Mouse (Mus musculus) liver, embryonic 14.5 days (tissue): ENCODE results near the gene Zfp784. TPM values are rescaled to one million over a fixed set of nuclear protein-coding genes. Genes with fewer than 3 reads are reported as not detected.

Experiments
- ATAC-seq: fragments of 200-750 bp; cut with Nextera tagmentation; 2 replicates; pipeline ENCODE4 v1.8.0; 2017; ENCODE audit warnings: moderate number of reproducible peaks, mild to moderate bottlenecking, moderate library complexity; ENCODE audit not compliant: insufficient read depth
- DNase-seq, 3 experiments: peaks; one replicate each; pipeline ENCODE4 v3.0.0-alpha.2; 2012 to 2013; ENCODE audit warnings: low read depth in 3 of 3, low spot score in 3 of 3
- H3K27ac ChIP-seq: fragments of 300-500 bp; sonication (generic); 2 replicates; pipeline ENCODE4 v1.5.1; 2014; ENCODE audit warnings: moderate library complexity, mild to moderate bottlenecking, control low read depth, inconsistent platforms
- H3K27me3 ChIP-seq: fragments of 300-500 bp; sonication (generic); 2 replicates; pipeline ENCODE4 v1.6.1; 2014; ENCODE audit warnings: mild to moderate bottlenecking, low read length, moderate library complexity; ENCODE audit not compliant: control insufficient read depth, insufficient read depth
- H3K36me3 ChIP-seq: fragments of 300-500 bp; sonication (generic); replicated peaks from 2 replicates; pipeline ENCODE4 v1.6.1; 2014; ENCODE audit warnings: low read depth; ENCODE audit not compliant: control insufficient read depth, insufficient read depth
- H3K4me1 ChIP-seq, 2 experiments: fragments of 200-500 bp in 1 of 2; fragments of 300-500 bp in 1 of 2; sonication (generic) in 1 of 2; replicated peaks; 2 replicates each; pipeline ENCODE4 v1.6.1; 2012 to 2014; ENCODE audit warnings: antibody characterized with exemption in 1 of 2, inconsistent platforms in 1 of 2, low read length in 1 of 2; ENCODE audit not compliant: control insufficient read depth in 2 of 2, insufficient read depth in 2 of 2
- H3K4me2 ChIP-seq: fragments of 300-500 bp; sonication (generic); 2 replicates; pipeline ENCODE4 v1.6.1; 2014; ENCODE audit warnings: low read depth, mild to moderate bottlenecking, control low read depth, moderate library complexity
- H3K4me3 ChIP-seq, 2 experiments: fragments of 200-500 bp in 1 of 2; fragments of 300-500 bp in 1 of 2; sonication (generic) in 1 of 2; 2 replicates each; pipeline ENCODE4 v1.5.1; 2012 to 2014; ENCODE audit warnings: low read depth in 2 of 2, low read length in 2 of 2, mild to moderate bottlenecking in 2 of 2, control low read depth in 1 of 2, inconsistent platforms in 1 of 2, moderate library complexity in 1 of 2; ENCODE audit not compliant: insufficient read depth in 1 of 2
- H3K9ac ChIP-seq: fragments of 300-500 bp; sonication (generic); replicated peaks from 2 replicates; pipeline ENCODE4 v1.6.1; 2014; ENCODE audit warnings: mild to moderate bottlenecking, control low read depth, moderate library complexity
- H3K9me3 ChIP-seq: fragments of 300-500 bp; sonication (generic); 2 replicates; pipeline ENCODE4 v1.6.1; 2016; ENCODE audit warnings: low read length, mixed read lengths; ENCODE audit not compliant: control insufficient read depth
- CTCF ChIP-seq: IDR thresholded peaks from 2 replicates; pipeline ENCODE4 v1.5.1; 2016; ENCODE audit warnings: antibody characterized with exemption, low read depth, control low read depth
- EP300 ChIP-seq: IDR thresholded peaks from 2 replicates; pipeline ENCODE4 v1.6.1; 2016; ENCODE audit warnings: antibody characterized with exemption, low read depth
- WGBS: fragments of 180-500 bp; shearing (Covaris S2); extraction: QIAGEN DNeasy Blood & Tissue Kit; methylation state at CpG from one replicate; pipeline ENCODE4 v1.1.7; 2014; ENCODE audit not compliant: insufficient replicate concordance; 5-methylcytosine and 5-hydroxymethylcytosine counted together
- polyA plus RNA-seq, 2 experiments: library from polyadenylated mRNA; depleted of rRNA in 1 of 2; stranded (reverse) in 1 of 2; unstranded in 1 of 2; fragments of >200 nt; fragmentation: Nextera tagmentation in 1 of 2; extraction: Ambion mirVana in 1 of 2; gene quantifications; 2 replicates each; pipeline versions ENCODE4 v1.2.1 to v1.2.3; 2012 to 2014

Gene Zfp784
- polyA plus RNA-seq, 2 experiments = 0.96 to 1.0 TPM

- H3K4me3 ChIP-seq = peak overlapping the region in 1 of 2 experiments; percentile 31; a peak in 2 of 4 replicates
- DNase-seq = no peak
These were observed 14.7 kb upstream of the Zfp784 start for GRCm38 (mm10) chr7:5052931-5053343.

GRCm38 (mm10) chr7:5052438-5052837 lies 14.2 kb upstream of the Zfp784 start:
- TF ChIP-seq EP300 = no peak
- no peak for TF ChIP-seq CTCF
- H3K4me1 ChIP-seq = peaks cover 0 to 7% of the 10 kb centered on the region in 2 experiments; a peak in 2 of 4 replicates
- no peak for DNase-seq
- peak overlapping the region; percentile 36 for H3K4me2 ChIP-seq
- H3K9me3 ChIP-seq = no peaks in the 10 kb centered on the region
- no peak overlapping the region for H3K27ac ChIP-seq
- 2% methylated on average over 11 of the region's 12 CpGs for WGBS
- no peak for ATAC-seq
- peak overlapping the region in 1 of 2 experiments; percentile 31; a peak in 2 of 4 replicates for H3K4me3 ChIP-seq
- no peak overlapping the region for H3K9ac ChIP-seq
- no peaks in the 10 kb centered on the region for H3K36me3 ChIP-seq
- peaks cover 81% of the 10 kb centered on the region for H3K27me3 ChIP-seq

More at GRCm38 (mm10) chr7:5052931-5053343, 14.7 kb upstream of the Zfp784 start:
- 7% methylated on average over 45 of the region's 45 CpGs for WGBS
- H3K9ac ChIP-seq = no peak overlapping the region
- peak overlapping the region; percentile 38 for H3K4me2 ChIP-seq
- peaks cover 86% of the 10 kb centered on the region for H3K27me3 ChIP-seq
- TF ChIP-seq CTCF (no peak), EP300 (no peak)
- no peak for ATAC-seq
- H3K36me3 ChIP-seq = no peaks in the 10 kb centered on the region
- no peak overlapping the region for H3K27ac ChIP-seq
- H3K9me3 ChIP-seq = no peaks in the 10 kb centered on the region
- peaks cover 0 to 7% of the 10 kb centered on the region in 2 experiments; a peak in 2 of 4 replicates for H3K4me1 ChIP-seq

- H3K27ac ChIP-seq = no peak within 1 kb of the TSS
- DNase-seq (no peak), ATAC-seq (peak; percentile 55)
- TF ChIP-seq EP300 (no peak), CTCF (no peak)
- no peaks in the 10 kb centered on the region for H3K9me3 ChIP-seq
- peaks cover 72% of the 10 kb centered on the region for H3K27me3 ChIP-seq
- H3K4me3 ChIP-seq = peak within 1 kb of the TSS; percentile 58 to 59
- H3K4me2 ChIP-seq = peak within 1 kb of the TSS; percentile 68
- H3K9ac ChIP-seq = peak within 1 kb of the TSS; percentile 48; the same call in 1 of the 2 replicates
- H3K36me3 ChIP-seq = no peaks in the 10 kb centered on the region
- 1% methylated on average over 65 of the region's 65 CpGs for WGBS
- H3K4me1 ChIP-seq = peaks cover 0 to 9% of the 10 kb centered on the region in 2 experiments; a peak in 2 of 4 replicates
These were observed 13.2 kb upstream of the Zfp784 start, which contains the start of gene Zfp580 for GRCm38 (mm10) chr7:5051193-5052192. Gene Zfp580 (plus strand): TSS chr7:5051538.

- ATAC-seq (no peak), DNase-seq (peak in 1 of 3 experiments; percentile 32)
- no peak for TF ChIP-seq EP300
- peak; percentile 49 for TF ChIP-seq CTCF
- Histone ChIP-seq H3K9ac (no peak overlapping the region), H3K4me3 (no peak overlapping the region), H3K4me1 (peaks cover 0 to 9% of the 10 kb centered on the region in 2 experiments; a peak in 2 of 4 replicates), H3K36me3 (no peaks in the 10 kb centered on the region), H3K4me2 (no peak overlapping the region), H3K27me3 (peaks cover 30% of the 10 kb centered on the region), H3K27ac (no peak overlapping the region), H3K9me3 (no peaks in the 10 kb centered on the region)
- 13% methylated on average over 2 of the region's 2 CpGs for WGBS
These were observed 9.1 kb upstream of the Zfp784 start for GRCm38 (mm10) chr7:5047313-5047712.

- Histone ChIP-seq H3K9me3 (no peaks in the 10 kb centered on the region), H3K4me3 (no peak overlapping the region), H3K4me2 (no peak overlapping the region), H3K27me3 (peaks cover 18% of the 10 kb centered on the region), H3K27ac (no peak overlapping the region), H3K36me3 (no peaks in the 10 kb centered on the region), H3K9ac (no peak overlapping the region; the same call in 1 of the 2 replicates), H3K4me1 (peaks cover 0 to 4% of the 10 kb centered on the region in 2 experiments; a peak in 2 of 4 replicates)
- TF ChIP-seq EP300 = no peak
- 0 out of 2 replicates have a peak, but pooled peaks have one; percentile 4 for TF ChIP-seq CTCF
- DNase-seq = no peak
- 63% methylated on average over 2 of the region's 2 CpGs for WGBS
- no peak for ATAC-seq
These were observed 7.9 kb upstream of the Zfp784 start for GRCm38 (mm10) chr7:5046112-5046511.
